Mouse (Mus musculus): ENCODE results near the gene Camta1. TPM values are rescaled to one million over a fixed set of nuclear protein-coding genes. Genes with fewer than 3 reads are reported as not detected.

Camta1 gene
- polyA plus RNA-seq, 1 experiment from 2014 or later, result 25.3 TPM

DNA sequence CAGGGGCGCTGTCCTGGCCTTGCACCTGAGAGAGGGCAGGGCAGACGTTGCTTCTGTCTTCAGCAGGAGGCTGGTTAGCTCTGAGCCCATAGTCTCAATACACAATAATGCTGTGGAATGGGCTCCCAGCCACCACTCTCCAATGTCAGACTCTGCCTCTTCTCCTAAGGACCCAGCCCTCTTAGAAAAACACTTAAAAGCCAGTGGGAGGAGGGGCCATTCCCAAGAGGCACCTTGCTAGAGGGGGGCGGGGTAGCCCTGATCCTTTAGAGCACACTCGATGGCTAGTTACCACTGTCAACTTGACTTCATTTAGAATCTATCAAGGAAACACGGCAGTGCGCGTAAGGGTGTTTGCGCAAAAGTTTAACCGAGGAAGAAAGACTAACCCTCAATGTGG lies 618.2 kb downstream of the Camta1 start:
- Histone ChIP-seq H3K27me3 (ENCODE audit: control insufficient read depth, insufficient read depth, low read depth, low read length) (no peaks in the 10 kb centered on the region), H3K4me3 (ENCODE audit: low read depth, low read length) (no peak overlapping the region), H3K9ac (ENCODE audit: low read depth, low read length) (no peak overlapping the region), H3K36me3 (ENCODE audit: control insufficient read depth, insufficient read depth) (no peaks in the 10 kb centered on the region), H3K4me1 (ENCODE audit: control insufficient read depth, low read depth, low read length) (no peaks in the 10 kb centered on the region), H3K9me3 (replicated peaks; ENCODE audit: control insufficient read depth, low read length) (peaks cover 2% of the 10 kb centered on the region), H3K27ac (ENCODE audit: low read length) (no peak overlapping the region), H3K4me2 (ENCODE audit: low read depth, low read length) (no peak overlapping the region)
- no peak for ATAC-seq (ENCODE audit: low read depth)
- 54% methylated on average over 9 of the region's 9 CpGs for WGBS (ENCODE audit: insufficient replicate concordance)

DNA sequence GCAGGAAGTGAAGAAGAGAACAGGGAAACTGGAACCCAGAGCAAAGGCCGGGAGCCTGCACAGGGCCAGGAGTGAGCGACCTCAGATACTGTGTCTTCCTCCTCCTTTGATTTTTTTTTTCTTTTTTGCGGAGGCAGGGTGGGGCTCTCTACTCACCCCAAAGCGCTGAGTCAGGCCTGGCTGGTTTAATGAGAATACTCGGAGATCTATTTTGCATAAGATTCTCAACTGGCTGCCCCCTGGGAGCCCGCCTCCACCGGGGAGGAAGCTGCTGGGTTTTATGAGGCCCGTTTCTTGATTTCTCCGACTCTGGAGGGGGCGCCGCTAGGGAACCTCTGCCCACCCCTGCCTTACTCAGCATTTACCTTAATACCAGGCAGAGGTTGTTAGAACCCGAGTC lies 618.9 kb downstream of the Camta1 start:
- no peak overlapping the region for H3K27ac ChIP-seq (ENCODE audit: low read length)
- H3K27me3 ChIP-seq (ENCODE audit: control insufficient read depth, insufficient read depth, low read depth, low read length), result no peaks in the 10 kb centered on the region
- no peaks in the 10 kb centered on the region for H3K36me3 ChIP-seq (ENCODE audit: control insufficient read depth, insufficient read depth)
- 18% methylated on average over 12 of the region's 12 CpGs for WGBS (ENCODE audit: insufficient replicate concordance)
- H3K9me3 ChIP-seq (replicated peaks; ENCODE audit: control insufficient read depth, low read length), result peaks cover 2% of the 10 kb centered on the region
- no peak overlapping the region for H3K9ac ChIP-seq (ENCODE audit: low read depth, low read length)
- ATAC-seq (ENCODE audit: low read depth), result no peak
- H3K4me3 ChIP-seq (ENCODE audit: low read depth, low read length), result no peak overlapping the region
- no peak overlapping the region for H3K4me2 ChIP-seq (ENCODE audit: low read depth, low read length)
- no peaks in the 10 kb centered on the region for H3K4me1 ChIP-seq (ENCODE audit: control insufficient read depth, low read depth, low read length)

DNA sequence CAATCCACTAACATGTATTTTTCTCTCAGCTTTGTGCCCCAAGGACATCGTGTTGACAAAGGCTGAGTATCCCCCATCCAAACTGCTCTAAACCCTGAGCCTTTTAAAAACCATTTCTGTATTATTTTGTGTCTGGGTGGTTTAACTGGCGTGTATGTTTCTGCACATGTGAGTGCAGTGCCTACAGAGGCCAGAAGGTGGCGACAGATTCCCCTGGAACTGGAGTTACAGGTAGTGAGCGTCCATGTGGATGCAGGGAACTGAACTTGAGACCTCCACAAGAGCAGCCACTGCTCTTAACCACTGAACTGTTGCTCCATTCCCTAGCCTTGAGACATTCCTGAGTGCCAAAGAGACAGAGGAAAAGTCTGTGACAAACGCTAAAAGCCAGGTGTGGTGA lies 621.2 kb downstream of the Camta1 start:
- no peak overlapping the region for H3K4me3 ChIP-seq (ENCODE audit: low read depth, low read length)
- no peaks in the 10 kb centered on the region for H3K36me3 ChIP-seq (ENCODE audit: control insufficient read depth, insufficient read depth)
- WGBS (ENCODE audit: insufficient replicate concordance), result 58% methylated on average over 5 of the region's 5 CpGs
- H3K27me3 ChIP-seq (ENCODE audit: control insufficient read depth, insufficient read depth, low read depth, low read length), result no peaks in the 10 kb centered on the region
- no peak overlapping the region for H3K4me2 ChIP-seq (ENCODE audit: low read depth, low read length)
- H3K9ac ChIP-seq (ENCODE audit: low read depth, low read length), result no peak overlapping the region
- peaks cover 2% of the 10 kb centered on the region for H3K9me3 ChIP-seq (replicated peaks; ENCODE audit: control insufficient read depth, low read length)
- H3K4me1 ChIP-seq (ENCODE audit: control insufficient read depth, low read depth, low read length), result no peaks in the 10 kb centered on the region
- no peak for ATAC-seq (ENCODE audit: low read depth)
- no peak overlapping the region for H3K27ac ChIP-seq (ENCODE audit: low read length)

DNA sequence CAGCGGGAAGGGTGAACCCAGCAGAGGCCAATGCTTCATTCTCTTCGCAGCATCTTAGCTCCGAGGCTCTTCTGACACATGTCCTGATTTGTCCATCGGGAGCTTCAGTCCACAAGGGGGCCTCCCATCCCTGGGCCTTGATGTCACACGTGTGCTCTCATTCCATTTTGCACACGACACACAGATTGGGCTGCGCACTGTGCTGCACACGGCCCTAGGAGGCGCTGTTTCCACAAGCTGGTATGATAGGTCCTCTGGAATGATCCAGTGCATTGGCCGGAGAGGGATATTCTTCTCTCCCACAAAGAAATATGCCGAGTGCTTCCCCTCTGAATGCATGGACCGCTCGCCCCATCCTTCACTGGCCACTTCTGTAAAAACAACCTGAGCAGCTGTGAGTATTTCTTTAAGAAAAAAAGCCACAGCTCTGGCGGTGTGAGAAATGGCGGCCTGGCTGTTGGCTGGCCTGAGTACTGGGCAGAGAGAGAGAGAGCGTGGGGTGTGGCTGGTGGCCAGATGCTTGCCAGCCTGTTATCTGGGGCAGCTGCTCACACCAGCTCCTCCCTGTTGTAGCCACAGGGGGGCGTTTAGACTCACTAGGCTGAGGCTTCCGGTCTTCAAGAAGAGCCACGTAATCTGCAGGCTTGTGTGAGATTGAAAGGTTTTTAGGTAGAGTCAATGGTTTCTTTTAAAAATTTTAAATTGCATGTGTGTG lies 622.5 kb downstream of the Camta1 start:
- Histone ChIP-seq H3K4me1 (ENCODE audit: control insufficient read depth, low read depth, low read length) (no peaks in the 10 kb centered on the region), H3K4me3 (ENCODE audit: low read depth, low read length) (no peak overlapping the region), H3K9ac (ENCODE audit: low read depth, low read length) (no peak overlapping the region), H3K9me3 (replicated peaks; ENCODE audit: control insufficient read depth, low read length) (peaks cover 2% of the 10 kb centered on the region), H3K27me3 (ENCODE audit: control insufficient read depth, insufficient read depth, low read depth, low read length) (no peaks in the 10 kb centered on the region), H3K36me3 (ENCODE audit: control insufficient read depth, insufficient read depth) (no peaks in the 10 kb centered on the region), H3K27ac (ENCODE audit: low read length) (no peak overlapping the region), H3K4me2 (ENCODE audit: low read depth, low read length) (no peak overlapping the region)
- 67% methylated on average over 19 of the region's 19 CpGs for WGBS (ENCODE audit: insufficient replicate concordance)
- no peak for ATAC-seq (ENCODE audit: low read depth)

DNA sequence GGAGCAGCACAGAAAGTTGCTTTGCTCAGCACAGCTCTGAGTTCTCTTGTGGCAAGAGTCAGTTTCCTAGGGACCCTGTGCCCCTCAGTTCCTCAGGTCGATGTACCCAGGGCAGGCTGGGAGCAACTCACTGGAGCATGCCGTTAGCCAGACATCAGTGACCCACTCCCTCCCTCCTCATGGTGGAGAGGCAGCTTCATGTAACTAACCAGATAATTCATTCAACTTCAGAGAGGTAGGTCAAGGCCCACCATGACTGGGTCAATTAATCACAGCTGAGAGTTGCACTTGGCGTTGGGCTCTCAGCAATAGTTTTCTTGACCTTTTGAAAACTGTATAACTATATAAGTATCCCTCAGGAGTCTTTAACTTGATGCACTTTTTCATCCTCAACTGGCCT lies 624.2 kb downstream of the Camta1 start:
- WGBS (ENCODE audit: insufficient replicate concordance), result 59% methylated on average over 3 of the region's 3 CpGs
- Histone ChIP-seq H3K4me2 (ENCODE audit: low read depth, low read length) (no peak overlapping the region), H3K27ac (ENCODE audit: low read length) (no peak overlapping the region), H3K4me1 (ENCODE audit: control insufficient read depth, low read depth, low read length) (no peaks in the 10 kb centered on the region), H3K9ac (ENCODE audit: low read depth, low read length) (no peak overlapping the region), H3K4me3 (ENCODE audit: low read depth, low read length) (no peak overlapping the region), H3K27me3 (ENCODE audit: control insufficient read depth, insufficient read depth, low read depth, low read length) (no peaks in the 10 kb centered on the region), H3K36me3 (ENCODE audit: control insufficient read depth, insufficient read depth) (no peaks in the 10 kb centered on the region), H3K9me3 (replicated peaks; ENCODE audit: control insufficient read depth, low read length) (peaks cover 2% of the 10 kb centered on the region)
- no peak for ATAC-seq (ENCODE audit: low read depth)

DNA sequence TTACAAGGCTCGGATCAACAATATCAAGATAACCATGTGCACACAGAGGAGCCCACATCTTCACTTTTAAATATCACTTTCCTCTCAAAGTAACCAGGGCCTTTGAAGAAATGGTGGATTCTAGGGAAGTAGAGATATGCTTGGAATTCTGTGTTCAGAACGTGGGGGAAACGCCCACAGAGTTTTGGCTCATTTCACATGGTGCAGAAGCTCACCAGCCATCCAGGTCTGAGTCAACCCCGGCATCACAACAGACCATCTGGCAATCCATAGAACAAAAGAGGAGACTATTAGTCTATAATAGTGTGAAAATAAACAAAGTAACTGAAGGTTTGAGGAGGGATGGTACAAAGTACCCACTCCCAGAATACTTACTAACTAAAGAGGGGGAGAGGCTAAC lies 626.7 kb downstream of the Camta1 start:
- no peak for ATAC-seq (ENCODE audit: low read depth)
- H3K9ac ChIP-seq (ENCODE audit: low read depth, low read length), result no peak overlapping the region
- 65% methylated on average over 4 of the region's 4 CpGs for WGBS (ENCODE audit: insufficient replicate concordance)

DNA sequence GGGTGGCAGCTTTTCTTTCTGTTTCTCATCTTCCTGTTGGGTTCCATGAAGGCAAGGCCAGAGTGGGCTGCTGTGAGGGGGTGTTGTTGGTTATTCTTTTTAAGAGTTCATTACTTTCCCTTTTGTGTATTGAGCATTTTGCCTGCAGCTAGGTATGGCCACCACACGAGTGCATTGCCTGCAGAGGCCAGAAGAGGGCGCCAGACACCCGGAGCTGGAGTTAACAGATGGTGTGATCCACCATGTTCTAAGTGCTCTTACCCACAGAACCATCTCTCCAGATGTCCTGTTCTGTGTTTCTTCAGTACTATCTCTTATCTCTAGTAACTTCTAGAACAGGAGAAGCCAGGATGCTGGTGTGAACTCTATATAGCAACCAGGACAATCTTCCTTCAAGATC lies 629.6 kb downstream of the Camta1 start:
- H3K36me3 ChIP-seq (ENCODE audit: control insufficient read depth, insufficient read depth), result no peaks in the 10 kb centered on the region
- no peak for ATAC-seq (ENCODE audit: low read depth)
- H3K27ac ChIP-seq (ENCODE audit: low read length), result no peak overlapping the region
- no peaks in the 10 kb centered on the region for H3K4me1 ChIP-seq (ENCODE audit: control insufficient read depth, low read depth, low read length)
- H3K9me3 ChIP-seq (replicated peaks; ENCODE audit: control insufficient read depth, low read length), result no peaks in the 10 kb centered on the region
- WGBS (ENCODE audit: insufficient replicate concordance), result 42% methylated on average over 3 of the region's 3 CpGs
- H3K9ac ChIP-seq (ENCODE audit: low read depth, low read length), result no peak overlapping the region
- no peaks in the 10 kb centered on the region for H3K27me3 ChIP-seq (ENCODE audit: control insufficient read depth, insufficient read depth, low read depth, low read length)
- H3K4me3 ChIP-seq (ENCODE audit: low read depth, low read length), result no peak overlapping the region
- no peak overlapping the region for H3K4me2 ChIP-seq (ENCODE audit: low read depth, low read length)

More for the DNA sequence above, 626.7 kb downstream of the Camta1 start:
- Histone ChIP-seq H3K4me3 (ENCODE audit: low read depth, low read length) (no peak overlapping the region), H3K4me1 (ENCODE audit: control insufficient read depth, low read depth, low read length) (no peaks in the 10 kb centered on the region), H3K9me3 (replicated peaks; ENCODE audit: control insufficient read depth, low read length) (no peaks in the 10 kb centered on the region; the same call in none of the 2 replicates), H3K36me3 (ENCODE audit: control insufficient read depth, insufficient read depth) (no peaks in the 10 kb centered on the region), H3K4me2 (ENCODE audit: low read depth, low read length) (no peak overlapping the region), H3K27ac (ENCODE audit: low read length) (no peak overlapping the region), H3K27me3 (ENCODE audit: control insufficient read depth, insufficient read depth, low read depth, low read length) (no peaks in the 10 kb centered on the region)

DNA sequence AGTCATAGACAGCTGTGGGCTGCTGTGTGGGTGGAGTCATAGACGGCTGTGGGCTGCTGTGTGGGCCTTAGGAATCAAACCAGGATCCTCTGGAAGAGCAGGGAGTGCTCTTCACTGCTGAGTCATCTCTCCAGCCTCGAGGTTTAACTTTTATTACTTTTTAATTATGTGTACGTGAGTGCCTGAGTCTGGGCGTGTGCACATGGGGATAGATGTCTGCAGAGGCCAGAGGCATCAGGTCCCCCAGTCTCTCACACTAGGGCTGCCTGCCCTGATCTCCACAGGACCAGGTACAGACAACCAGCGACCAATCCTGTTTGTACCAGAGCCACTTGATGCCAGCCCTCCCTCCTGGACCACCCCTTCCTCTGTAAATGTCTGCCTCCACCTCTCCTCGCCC lies 632.6 kb downstream of the Camta1 start:
- Histone ChIP-seq H3K4me2 (ENCODE audit: low read depth, low read length) (no peak overlapping the region), H3K27me3 (ENCODE audit: control insufficient read depth, insufficient read depth, low read depth, low read length) (no peaks in the 10 kb centered on the region), H3K9ac (ENCODE audit: low read depth, low read length) (no peak overlapping the region), H3K36me3 (ENCODE audit: control insufficient read depth, insufficient read depth) (no peaks in the 10 kb centered on the region), H3K27ac (ENCODE audit: low read length) (no peak overlapping the region), H3K4me1 (ENCODE audit: control insufficient read depth, low read depth, low read length) (no peaks in the 10 kb centered on the region), H3K4me3 (ENCODE audit: low read depth, low read length) (no peak overlapping the region), H3K9me3 (replicated peaks; ENCODE audit: control insufficient read depth, low read length) (no peaks in the 10 kb centered on the region)
- no peak for ATAC-seq (ENCODE audit: low read depth)
- WGBS (ENCODE audit: insufficient replicate concordance), result 42% methylated on average over 6 of the region's 6 CpGs

DNA sequence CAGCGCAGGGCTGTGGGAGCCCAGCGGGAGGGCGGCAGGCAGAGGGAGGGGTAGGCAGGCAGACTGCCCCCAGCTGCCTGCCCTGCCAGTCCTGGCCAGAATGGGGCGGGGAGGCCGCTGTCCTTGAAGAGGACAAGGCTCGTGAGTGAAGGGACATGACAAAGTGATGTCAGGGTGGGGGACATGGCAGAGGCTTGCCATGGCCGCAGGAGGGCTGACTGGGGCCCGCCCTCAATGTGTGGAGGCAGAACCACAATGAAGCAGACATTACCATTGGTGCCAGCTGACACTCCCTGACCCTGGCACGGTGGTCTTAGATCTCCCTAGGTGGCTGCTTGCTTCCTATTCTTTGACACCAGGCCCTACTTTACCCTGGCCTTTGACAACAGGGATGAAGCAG lies 635.2 kb downstream of the Camta1 start:
- no peak overlapping the region for H3K27ac ChIP-seq (ENCODE audit: low read length)
- no peaks in the 10 kb centered on the region for H3K36me3 ChIP-seq (ENCODE audit: control insufficient read depth, insufficient read depth)
- no peaks in the 10 kb centered on the region for H3K9me3 ChIP-seq (replicated peaks; ENCODE audit: control insufficient read depth, low read length)
- no peak overlapping the region for H3K4me3 ChIP-seq (ENCODE audit: low read depth, low read length)
- ATAC-seq (ENCODE audit: low read depth), result no peak
- no peaks in the 10 kb centered on the region for H3K4me1 ChIP-seq (ENCODE audit: control insufficient read depth, low read depth, low read length)
- 49% methylated on average over 9 of the region's 9 CpGs for WGBS (ENCODE audit: insufficient replicate concordance)
- no peak overlapping the region for H3K9ac ChIP-seq (ENCODE audit: low read depth, low read length)
- H3K4me2 ChIP-seq (ENCODE audit: low read depth, low read length), result no peak overlapping the region
- H3K27me3 ChIP-seq (ENCODE audit: control insufficient read depth, insufficient read depth, low read depth, low read length), result no peaks in the 10 kb centered on the region

All from liver, embryonic 16.5 days (tissue).